Mouse (Mus musculus) hematopoietic stem cell, adult 5-6 weeks (primary cell): ENCODE measurements at regions not wholly inside any gene's neighbourhood (a gene's known extent, or its start where the extent isn't known, plus 50 kb on each side); places are given as distances from the start of the nearest gene placed in this dataset.
A peak's percentile ranks its signal among the peaks of the same experiment; 100 is the strongest.

Source experiments
- ATAC-seq, 2 experiments: fragments of 125-278 bp in 1 of 2; replicated peaks in 1 of 2; 2 replicates each; pipeline ENCODE4 v1.8.0; 2016 to 2017; ENCODE audit warnings: inconsistent platforms in 2 of 2, mild to moderate bottlenecking in 2 of 2, moderate number of reproducible peaks in 2 of 2, low read depth in 1 of 2, moderate TSS enrichment in 1 of 2; ENCODE audit not compliant: low FRiP score in 2 of 2, poor library complexity in 2 of 2, severe bottlenecking in 2 of 2, insufficient read depth in 1 of 2, low TSS enrichment in 1 of 2

DNA sequence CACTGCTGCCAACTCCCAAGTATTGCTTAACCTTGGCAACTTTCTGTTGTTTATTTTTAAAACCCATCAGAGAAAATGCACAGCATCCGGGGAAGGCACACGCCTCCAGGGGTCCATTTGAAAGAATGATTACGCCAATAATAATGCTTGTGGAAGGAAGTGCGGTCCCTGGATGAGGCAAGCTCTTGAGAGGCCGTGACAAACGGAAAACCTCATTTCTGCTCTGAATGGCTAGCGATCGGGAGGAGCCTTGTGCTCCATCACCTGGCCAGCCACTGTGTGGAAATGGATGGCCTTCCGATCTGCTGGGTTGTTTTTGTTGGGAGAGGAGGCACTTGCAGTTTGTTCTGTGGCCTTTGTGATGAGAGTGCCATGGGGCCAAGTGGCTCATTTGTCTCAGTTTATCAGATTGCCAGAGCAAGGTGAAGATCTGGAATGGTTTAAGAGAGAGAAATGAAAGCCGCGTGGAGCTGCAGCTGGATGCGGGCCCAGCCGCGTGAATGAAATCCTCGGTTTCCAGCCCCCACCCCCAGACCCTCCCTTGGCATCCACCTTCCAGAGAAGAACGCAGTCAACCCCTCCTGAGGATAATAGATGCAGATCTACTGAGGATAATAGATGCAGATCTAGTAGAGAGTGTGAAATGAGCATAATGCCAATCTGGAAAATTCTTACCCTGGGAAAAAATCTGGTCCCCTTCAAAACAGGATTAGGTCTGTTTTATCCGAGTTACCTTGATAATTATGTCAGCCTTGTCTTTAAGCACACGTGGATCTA, 192.7 kb upstream of the Npvf start:
- no peak for ATAC-seq

DNA sequence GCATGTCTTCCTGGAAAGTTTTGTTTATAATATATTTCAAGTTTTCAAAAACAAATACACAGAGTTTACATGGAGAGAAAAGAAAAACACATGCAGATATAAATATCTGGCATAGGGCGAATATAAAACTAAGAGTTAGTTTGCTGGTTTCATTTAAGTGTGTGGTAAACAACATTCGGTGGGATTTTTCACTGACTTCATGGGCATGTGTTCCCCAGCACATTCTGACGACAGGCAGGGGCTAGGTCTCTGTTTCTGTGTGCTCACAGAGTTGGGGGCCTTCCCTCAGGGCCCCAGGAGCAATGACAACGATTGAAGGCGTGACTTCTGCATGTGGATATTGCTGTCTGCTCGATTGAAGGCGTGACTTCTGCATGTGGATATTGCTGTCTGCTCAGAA, 193.3 kb upstream of the Npvf start:
- no peak for ATAC-seq

DNA sequence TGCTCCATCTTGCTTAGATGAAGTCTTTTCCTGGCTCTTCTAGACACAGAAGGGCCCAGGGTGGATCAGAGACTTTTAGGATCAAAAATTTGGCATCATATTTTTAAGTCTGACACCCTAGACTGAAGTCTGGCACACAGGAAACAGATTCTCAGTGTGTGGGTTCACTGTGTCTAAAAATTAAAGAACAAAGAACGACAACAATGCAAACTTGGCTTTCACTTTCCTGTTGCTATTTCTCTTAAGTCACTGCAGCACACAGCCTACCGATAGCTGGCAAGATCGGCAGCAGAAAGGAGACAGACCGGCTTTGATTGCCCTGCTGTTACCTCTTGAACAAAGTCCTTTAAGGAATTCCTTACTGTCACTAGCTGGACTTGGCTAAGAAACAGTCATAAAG, 204.9 kb upstream of the Npvf start:
- no peak for ATAC-seq

DNA sequence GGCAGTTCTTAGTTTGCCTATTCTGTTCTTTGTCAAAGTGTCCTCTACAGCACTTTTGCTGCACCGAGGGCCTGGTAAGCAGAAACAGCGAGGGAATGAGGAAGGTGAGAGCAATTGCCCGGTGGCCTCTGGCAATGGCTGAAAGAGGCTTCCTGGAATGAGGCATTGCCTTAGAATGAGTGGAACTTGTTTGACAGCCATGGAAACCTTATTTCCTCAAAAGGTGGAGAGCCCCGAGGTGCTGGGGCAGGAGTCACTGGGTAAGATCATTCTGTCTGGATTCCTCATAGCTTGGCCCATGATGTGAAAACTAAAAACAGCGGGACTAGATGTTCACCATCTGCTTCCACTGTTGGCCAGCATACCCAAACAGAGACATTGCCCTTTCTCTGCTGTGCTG, 223.8 kb upstream of the Npvf start:
- ATAC-seq: no peak

DNA sequence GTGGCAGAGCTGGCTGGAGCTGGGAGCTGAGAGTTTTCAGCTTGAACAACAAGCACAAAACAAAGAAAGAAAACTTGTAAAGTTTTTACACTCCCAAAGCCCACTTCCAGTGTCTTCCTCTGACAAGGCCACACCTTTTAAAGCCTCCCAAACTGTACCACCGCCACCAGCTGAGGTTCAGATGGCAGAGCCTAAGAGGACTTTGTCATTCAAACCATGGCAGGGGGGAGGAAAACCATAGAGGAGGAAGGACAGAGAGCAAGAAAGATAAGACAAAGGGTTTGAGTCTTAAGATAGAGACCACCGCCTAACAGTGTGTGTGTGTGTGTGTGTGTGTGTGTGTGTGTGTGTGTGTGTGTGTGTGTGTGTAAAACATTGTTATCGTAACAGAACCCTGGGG, 228.1 kb upstream of the Npvf start:
- no peak for ATAC-seq

DNA sequence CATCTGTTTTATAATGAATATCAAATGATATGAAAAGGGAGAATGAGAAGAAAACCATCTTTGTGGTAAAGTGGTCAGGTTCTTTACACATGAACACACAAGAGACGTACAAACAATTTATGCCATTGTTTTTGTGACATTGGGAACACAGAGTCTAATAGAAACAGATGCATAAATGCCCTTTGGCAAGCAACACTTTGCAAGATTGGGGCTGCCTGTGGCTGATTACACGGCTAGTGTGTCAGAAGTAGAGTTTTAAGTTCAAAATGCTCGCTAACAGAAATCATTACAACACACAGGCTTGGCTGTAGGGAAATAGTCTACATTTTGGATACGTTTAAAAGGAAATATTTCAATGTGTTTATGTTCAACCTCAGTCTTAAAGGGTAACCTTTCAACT, 228.5 kb upstream of the Npvf start:
- ATAC-seq: no peak

DNA sequence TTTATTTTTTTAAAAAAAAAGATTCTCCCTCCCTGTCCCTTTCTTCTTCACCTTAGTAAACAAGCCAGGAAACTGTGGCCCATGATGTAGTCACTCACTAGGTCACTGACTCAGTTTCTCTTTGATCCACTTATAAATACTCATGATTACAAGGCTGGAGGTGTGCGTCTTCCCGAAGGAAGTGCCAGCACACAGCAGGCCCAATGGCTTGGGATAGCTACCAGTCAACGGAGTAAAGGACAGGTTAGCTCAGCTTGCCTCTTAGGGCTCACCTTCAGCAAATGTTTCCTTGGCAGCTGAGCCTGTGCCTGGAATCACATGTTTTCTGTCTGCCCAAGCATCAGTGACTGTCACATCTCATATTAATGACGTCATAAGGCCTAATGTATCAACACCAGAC, 230.8 kb upstream of the Npvf start:
- ATAC-seq: no peak

DNA sequence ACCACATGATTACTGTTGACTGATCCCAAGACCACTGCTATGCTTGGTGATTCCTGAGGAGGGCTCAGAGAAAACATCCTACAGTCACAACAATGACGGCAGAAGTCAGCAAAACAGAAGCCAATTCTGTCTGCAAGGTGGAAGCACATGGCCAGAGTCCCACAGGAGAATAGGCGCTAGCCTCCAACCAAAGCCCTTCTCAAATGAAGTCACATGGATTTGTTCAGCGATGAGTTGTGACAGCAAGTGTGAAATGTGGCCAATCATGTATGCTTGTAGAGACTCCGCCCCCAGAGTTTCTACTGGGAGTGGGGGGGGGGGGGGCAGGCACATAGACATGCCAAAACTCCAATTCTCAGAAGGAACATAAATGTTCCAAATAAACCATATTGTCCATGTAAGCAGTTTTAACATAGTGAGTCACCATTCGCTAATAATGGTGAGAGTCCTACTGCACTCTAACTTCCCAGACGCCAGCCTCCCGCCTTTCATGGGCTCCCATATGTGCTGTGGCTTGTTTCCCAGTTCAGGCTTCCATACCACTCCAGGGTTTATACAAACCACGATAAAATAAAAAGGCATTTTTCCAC, 231.6 kb upstream of the Npvf start:
- no peak for ATAC-seq

DNA sequence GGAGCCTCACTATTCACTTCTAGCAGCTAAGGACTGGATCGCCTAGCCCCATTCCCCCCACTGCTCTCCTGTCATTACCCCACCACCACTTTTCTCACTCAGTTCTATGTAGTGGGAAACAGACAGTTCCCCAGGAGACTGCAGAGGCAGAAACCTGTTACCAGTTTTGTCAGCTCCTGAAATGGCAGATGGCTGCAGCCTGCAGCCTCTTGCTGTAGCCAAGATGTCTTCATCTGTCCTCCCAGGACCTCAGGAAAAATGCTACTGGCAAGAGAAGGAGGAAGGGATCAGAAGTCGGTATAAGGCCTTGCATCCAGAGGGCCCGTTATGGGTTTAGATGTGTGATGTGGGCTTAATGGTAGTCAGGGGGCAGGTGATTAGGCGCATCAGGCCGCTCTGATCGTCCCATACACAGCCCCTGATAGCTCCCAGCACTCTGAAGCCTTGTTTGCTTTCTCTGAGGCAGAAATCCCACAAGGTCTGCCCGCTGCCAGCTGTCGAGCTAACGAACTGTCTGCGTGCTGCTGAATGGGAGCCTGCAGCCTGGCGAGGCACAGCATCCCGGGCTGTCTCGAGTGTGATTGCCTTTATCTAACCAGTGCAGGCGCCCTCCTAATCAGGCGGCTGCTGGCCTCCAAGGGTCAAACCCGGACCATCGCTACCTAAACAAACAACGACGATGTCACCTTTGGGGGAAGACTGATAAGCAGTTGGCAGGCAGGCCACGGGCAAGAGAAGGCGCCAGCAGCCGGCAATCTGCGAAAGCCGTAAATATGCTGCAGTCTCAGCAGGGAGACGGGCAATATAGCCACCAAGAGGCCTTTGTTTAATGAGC, 236.3 kb upstream of the Npvf start:
- peak; percentile 64 to 85 for ATAC-seq

DNA sequence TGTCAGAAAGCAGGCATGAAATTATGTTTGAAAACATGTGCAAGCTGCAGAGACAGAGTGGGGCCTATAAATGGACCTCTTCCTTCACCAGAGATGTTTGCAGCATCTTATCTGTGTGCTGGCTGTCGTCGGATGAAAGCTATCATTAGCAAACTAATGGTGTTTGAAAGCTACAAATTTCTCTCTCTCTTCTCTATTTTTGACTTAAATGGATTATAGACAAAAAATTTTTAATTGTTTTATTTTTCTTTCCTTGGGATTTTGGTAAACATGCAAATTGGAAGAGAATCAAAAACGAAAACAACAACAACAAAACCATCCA, 236.9 kb upstream of the Npvf start:
- no peak for ATAC-seq

DNA sequence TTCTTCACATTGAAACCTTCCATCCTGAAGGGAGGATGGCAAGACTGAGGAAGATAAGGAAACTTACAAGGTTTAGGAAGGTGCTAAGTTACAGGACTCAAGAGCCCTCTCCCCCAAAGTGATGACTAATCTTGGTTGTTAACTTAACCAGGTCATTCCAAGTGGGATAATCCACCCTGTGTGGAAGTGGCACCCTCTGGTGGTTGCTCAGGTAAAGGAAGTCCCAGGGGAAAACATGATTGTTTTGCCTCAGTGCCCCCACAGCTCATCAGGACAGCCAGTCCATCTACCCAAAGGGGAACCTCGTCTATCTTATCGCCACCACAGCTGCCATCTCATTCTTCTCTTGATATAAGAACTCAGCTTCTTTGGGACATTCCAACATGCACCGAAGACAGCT, 244.6 kb upstream of the Npvf start:
- ATAC-seq: no peak

DNA sequence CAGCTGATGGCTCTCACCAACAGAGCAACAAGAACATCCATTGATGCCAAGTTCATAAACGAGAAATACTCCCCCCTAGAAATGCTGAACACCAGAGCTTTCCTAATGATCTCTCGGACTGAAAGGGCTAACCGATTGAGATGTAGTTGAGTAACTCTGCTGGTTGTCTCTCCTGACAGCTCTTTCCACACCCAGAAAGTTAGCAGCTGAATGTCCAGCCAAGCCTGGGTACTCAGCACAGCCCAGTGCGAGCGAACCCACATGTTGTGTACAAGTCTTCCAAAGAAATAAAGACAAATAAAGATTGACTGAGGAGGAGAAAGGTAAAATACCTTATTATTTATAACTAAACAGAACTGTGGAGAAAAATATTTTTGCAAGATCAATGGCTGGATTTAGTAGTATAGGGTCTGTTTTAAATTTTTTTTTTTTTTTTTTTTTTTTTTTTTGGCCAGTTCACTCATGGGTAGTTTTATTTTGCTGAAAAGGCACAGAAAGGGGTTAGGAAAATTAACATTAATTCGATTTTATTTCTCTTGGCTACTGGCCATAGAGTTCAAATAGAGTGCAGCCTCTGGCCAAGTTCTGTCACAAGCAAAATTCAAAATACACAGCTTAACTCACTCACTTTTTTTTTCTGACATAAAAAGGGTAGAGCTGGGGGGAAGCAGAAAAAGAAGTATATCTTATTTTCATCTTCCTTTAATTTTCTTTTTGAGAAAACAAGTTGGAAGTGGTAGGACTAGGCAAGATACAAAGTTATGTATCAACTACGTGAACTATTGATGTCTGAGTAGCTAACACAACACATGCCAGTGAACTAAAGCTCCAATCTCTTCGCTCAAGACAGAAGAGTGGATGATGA, 261.2 kb upstream of the Npvf start:
- no peak for ATAC-seq

DNA sequence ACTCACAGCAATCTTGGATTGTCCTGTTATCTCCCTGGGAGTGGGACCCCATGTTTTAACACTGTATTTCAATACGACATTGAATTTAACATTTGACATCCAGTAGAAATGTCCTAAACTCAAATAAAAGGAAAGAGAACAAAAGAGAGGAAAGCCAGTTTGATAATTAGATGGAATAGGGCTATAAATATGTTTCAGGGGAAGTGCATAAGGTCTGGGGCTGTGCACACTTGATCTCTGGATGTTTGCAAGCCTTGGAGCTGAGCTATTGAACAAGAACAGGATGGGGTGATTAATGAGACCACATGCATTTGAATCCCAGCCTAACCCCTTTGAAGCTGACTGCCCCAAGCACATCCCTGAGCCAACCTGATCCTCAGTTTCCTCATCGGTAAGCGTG, 264.0 kb upstream of the Npvf start:
- no peak for ATAC-seq

DNA sequence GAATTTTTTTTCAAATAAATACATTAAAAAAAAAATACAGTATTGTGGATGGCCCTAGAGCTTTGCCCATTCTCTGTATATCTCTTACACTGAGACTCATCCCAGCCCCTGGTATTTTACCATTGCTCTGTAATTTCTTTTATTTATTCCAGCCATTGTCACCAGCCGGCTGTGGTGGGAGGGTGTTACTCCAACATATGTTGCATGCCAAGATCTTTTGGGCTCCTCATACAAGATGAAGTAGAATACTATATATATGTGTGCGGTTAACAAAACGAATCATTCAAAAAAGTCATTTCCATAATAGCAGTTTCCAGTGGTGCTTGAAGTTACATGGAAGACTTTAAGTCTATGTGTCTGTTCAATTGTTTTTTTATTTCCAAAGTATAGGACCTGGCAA, 268.0 kb upstream of the Npvf start:
- no peak for ATAC-seq

DNA sequence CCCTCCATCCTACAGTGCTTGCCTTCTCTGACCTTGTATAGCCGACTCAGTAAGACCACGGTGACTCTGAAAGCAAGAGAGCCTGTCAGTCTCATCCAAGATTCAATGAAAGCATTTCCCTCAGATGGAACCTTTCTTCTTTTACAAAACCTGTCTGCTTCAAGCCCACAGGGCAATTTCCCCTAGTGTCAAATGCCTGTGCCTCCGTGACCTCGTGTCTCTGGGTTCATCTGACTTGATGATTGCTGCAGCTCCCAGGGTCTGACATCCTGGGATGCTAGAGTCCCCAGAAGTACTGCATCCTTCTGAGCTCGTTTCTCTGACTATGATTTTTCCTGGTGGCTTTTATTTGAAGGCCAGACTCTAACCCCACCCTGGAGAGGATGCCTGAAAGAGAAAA, 270.3 kb upstream of the Npvf start:
- ATAC-seq: no peak

DNA sequence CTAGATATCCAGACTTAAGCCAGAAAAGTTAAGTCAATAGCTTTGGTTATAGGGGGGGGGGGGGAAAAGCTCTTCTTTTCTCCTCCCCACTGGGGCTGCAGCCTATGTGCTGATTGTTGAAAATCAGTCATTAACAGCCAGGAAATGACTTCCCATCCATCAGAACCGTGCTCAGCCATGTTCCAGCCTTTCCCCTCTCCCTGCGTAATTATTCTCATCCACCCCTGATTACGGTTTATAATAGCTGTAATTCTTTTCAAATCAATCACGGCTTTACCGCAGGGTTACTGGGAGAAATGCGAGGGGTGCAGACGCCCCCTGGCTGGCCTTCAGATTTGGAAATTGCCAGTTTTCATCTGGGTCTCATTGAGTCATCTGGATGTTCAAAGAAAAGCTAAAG, 270.8 kb upstream of the Npvf start:
- ATAC-seq: no peak

DNA sequence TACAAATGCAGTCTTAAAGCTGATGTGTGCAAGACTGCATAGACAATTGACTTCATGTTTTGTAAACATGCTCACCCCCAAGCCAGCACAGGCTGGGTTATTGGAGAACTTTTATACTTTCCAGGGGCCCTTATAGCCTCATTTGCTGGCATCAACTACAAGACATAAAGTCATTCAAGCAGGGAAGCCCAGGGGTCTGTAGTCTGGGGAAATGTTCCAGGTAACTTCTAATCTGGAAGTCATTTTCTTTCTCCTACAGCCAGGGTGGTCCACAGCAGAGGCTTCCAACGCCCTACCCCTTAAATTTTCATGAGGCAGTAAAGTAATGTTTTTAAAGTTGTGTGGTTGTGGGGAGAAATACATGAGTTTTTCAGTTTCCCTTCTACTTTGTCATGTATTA, 272.1 kb upstream of the Npvf start:
- ATAC-seq: no peak

DNA sequence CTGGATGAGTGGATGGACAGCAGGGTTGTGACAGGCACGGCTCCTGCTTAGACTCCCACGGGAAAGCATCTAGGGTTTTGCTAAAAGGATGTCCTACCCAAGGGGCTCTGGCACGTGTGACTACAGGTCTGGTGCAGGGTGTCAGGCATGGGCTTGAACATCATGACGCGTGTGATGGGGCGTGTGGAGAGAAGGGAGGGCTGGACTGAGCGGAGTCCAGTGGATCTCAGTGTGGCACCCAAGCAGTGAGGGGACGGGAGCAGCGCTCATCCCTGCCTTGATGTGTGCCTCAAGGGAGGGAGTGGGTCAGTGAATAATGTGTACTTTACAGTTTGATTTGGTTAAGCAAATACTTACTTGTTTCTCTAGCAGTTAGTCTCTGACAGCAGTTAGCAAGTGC, 275.3 kb upstream of the Npvf start:
- no peak for ATAC-seq
